Mouse (Mus musculus) spleen, adult 2 months (tissue): Measurements from ENCODE around the gene Tbxas1. TPM values are rescaled to one million over a fixed set of nuclear protein-coding genes. Genes with fewer than 3 reads are reported as not detected.

Experiments
- DNase-seq, 2 experiments: peaks; one replicate each; pipeline versions ENCODE4 v3.0.0 to v3.0.0-alpha.2; 2012 to 2021; ENCODE audit warnings: low spot score in 2 of 2, low read depth in 1 of 2
- H3K27ac ChIP-seq: fragments of 200-500 bp; 2 replicates; pipeline ENCODE4 v1.5.1; 2012; ENCODE audit warnings: low read length, inconsistent platforms; ENCODE audit not compliant: insufficient read depth
- H3K27me3 ChIP-seq: fragments of 200-500 bp; 2 replicates; pipeline ENCODE4 v1.6.1; 2012; ENCODE audit warnings: mild to moderate bottlenecking, moderate library complexity, low read length, inconsistent platforms; ENCODE audit not compliant: control insufficient read depth, insufficient read depth
- H3K36me3 ChIP-seq: fragments of 200-500 bp; 2 replicates; pipeline ENCODE4 v1.6.1; 2012; ENCODE audit warnings: mild to moderate bottlenecking, low read length, inconsistent platforms; ENCODE audit not compliant: control insufficient read depth, insufficient read depth
- H3K4me1 ChIP-seq: fragments of 200-500 bp; 2 replicates; pipeline ENCODE4 v1.6.1; 2011; ENCODE audit warnings: inconsistent platforms; ENCODE audit not compliant: control insufficient read depth, insufficient read depth, insufficient read length
- H3K4me3 ChIP-seq: fragments of 200-500 bp; 2 replicates; pipeline ENCODE4 v1.5.1; 2011; ENCODE audit warnings: mild to moderate bottlenecking, inconsistent platforms; ENCODE audit not compliant: insufficient read depth, insufficient read length; ENCODE audit errors: extremely low read depth
- CTCF ChIP-seq: fragments of 200-500 bp; IDR thresholded peaks from 2 replicates; pipeline ENCODE4 v1.5.1; 2011; ENCODE audit warnings: mild to moderate bottlenecking, inconsistent platforms; ENCODE audit not compliant: insufficient read depth, insufficient read length, insufficient replicate concordance; ENCODE audit errors: extremely low read depth
- POLR2A ChIP-seq: fragments of 200-500 bp; IDR thresholded peaks from 2 replicates; pipeline ENCODE4 v1.6.1; 2011; ENCODE audit warnings: low read depth, low read length, inconsistent platforms
- WGBS: fragments of 180-500 bp; shearing (Covaris S2); methylation state at CpG from one replicate; pipeline ENCODE4 v1.1.7; 2018; 5-methylcytosine and 5-hydroxymethylcytosine counted together
- polyA plus RNA-seq: library from polyadenylated mRNA; depleted of rRNA; stranded (reverse); fragments of >200 nt; gene quantifications from 2 replicates; pipeline ENCODE4 v1.2.3, GENCODE M21; 2012

Gene Tbxas1
- polyA plus RNA-seq, 1 experiment = 14.0 TPM

GRCm38 (mm10) chr6:38938421-38938820 is 63.2 kb downstream of the Tbxas1 start:
- peaks cover 17% of the 10 kb centered on the region for H3K4me1 ChIP-seq
- H3K27ac ChIP-seq = peak overlapping the region; percentile 64
- H3K36me3 ChIP-seq = no peaks in the 10 kb centered on the region
- no peak for TF ChIP-seq CTCF
- no peak for TF ChIP-seq POLR2A
- WGBS = 12% methylated on average over 6 of the region's 6 CpGs
- peak; percentile 11 to 57 for DNase-seq
- H3K4me3 ChIP-seq = no peak overlapping the region
- H3K27me3 ChIP-seq = no peaks in the 10 kb centered on the region

- no peak for DNase-seq
- Histone ChIP-seq H3K27me3 (no peaks in the 10 kb centered on the region), H3K27ac (0 out of 2 replicates have a peak overlapping the region, but pooled peaks have one; percentile 16), H3K4me3 (no peak overlapping the region), H3K4me1 (peaks cover 17% of the 10 kb centered on the region), H3K36me3 (no peaks in the 10 kb centered on the region)
- TF ChIP-seq CTCF (no peak), POLR2A (no peak)
- WGBS = 69% methylated on average over 4 of the region's 4 CpGs
Measured at GRCm38 (mm10) chr6:38939096-38939495, 63.9 kb downstream of the Tbxas1 start.

GRCm38 (mm10) chr6:38941016-38941415 is 65.8 kb downstream of the Tbxas1 start:
- H3K27ac ChIP-seq = no peak overlapping the region; the same call in 1 of the 2 replicates

GRCm38 (mm10) chr6:38942771-38943170 is 67.6 kb downstream of the Tbxas1 start:
- 96% methylated on average over 3 of the region's 3 CpGs for WGBS
- Histone ChIP-seq H3K27ac (no peak overlapping the region), H3K27me3 (no peaks in the 10 kb centered on the region), H3K36me3 (no peaks in the 10 kb centered on the region), H3K4me1 (peaks cover 15% of the 10 kb centered on the region), H3K4me3 (no peak overlapping the region)
- DNase-seq = no peak
- TF ChIP-seq CTCF = no peak
- TF ChIP-seq POLR2A = no peak

More at GRCm38 (mm10) chr6:38941016-38941415, 65.8 kb downstream of the Tbxas1 start:
- no peak for TF ChIP-seq POLR2A
- TF ChIP-seq CTCF = no peak
- H3K27me3 ChIP-seq = no peaks in the 10 kb centered on the region
- peaks cover 17% of the 10 kb centered on the region for H3K4me1 ChIP-seq
- no peak for DNase-seq
- WGBS = 75% methylated on average over 1 of the region's 1 CpGs
- no peak overlapping the region for H3K4me3 ChIP-seq
- H3K36me3 ChIP-seq = no peaks in the 10 kb centered on the region

- no peaks in the 10 kb centered on the region for H3K27me3 ChIP-seq
- 90% methylated on average over 8 of the region's 8 CpGs for WGBS
- no peak overlapping the region for H3K27ac ChIP-seq
- no peak overlapping the region for H3K4me3 ChIP-seq
- H3K4me1 ChIP-seq = peaks cover 2% of the 10 kb centered on the region; the same call in 1 of the 2 replicates
- no peaks in the 10 kb centered on the region for H3K36me3 ChIP-seq
- TF ChIP-seq CTCF = no peak
- TF ChIP-seq POLR2A = no peak
- DNase-seq = no peak
Measured at GRCm38 (mm10) chr6:38944392-38944791, 69.2 kb downstream of the Tbxas1 start.

GRCm38 (mm10) chr6:38944826-38945225 is 69.6 kb downstream of the Tbxas1 start:
- Histone ChIP-seq H3K27me3 (no peaks in the 10 kb centered on the region), H3K4me1 (peaks cover 2% of the 10 kb centered on the region; the same call in 1 of the 2 replicates), H3K27ac (no peak overlapping the region), H3K4me3 (no peak overlapping the region), H3K36me3 (no peaks in the 10 kb centered on the region)
- TF ChIP-seq CTCF (no peak), POLR2A (no peak)
- 88% methylated on average over 7 of the region's 7 CpGs for WGBS
- DNase-seq = no peak

- no peaks in the 10 kb centered on the region for H3K36me3 ChIP-seq
- no peak overlapping the region for H3K4me3 ChIP-seq
- WGBS = 92% methylated on average over 3 of the region's 3 CpGs
- DNase-seq = no peak
- H3K4me1 ChIP-seq = peaks cover 2% of the 10 kb centered on the region; the same call in 1 of the 2 replicates
- no peak overlapping the region for H3K27ac ChIP-seq
- no peaks in the 10 kb centered on the region for H3K27me3 ChIP-seq
- TF ChIP-seq CTCF = no peak
- no peak for TF ChIP-seq POLR2A
Measured at GRCm38 (mm10) chr6:38945681-38946080, 70.5 kb downstream of the Tbxas1 start.
